Mouse (Mus musculus) lung, postnatal 0 days (tissue): Measurements from ENCODE around the gene Fhad1. TPM values are rescaled to one million over a fixed set of nuclear protein-coding genes. Genes with fewer than 3 reads are reported as not detected.
A peak's percentile ranks its signal among the peaks of the same experiment; 100 is the strongest.

Experiments
- ATAC-seq: fragments of 200-750 bp; cut with Nextera tagmentation; 2 replicates; pipeline ENCODE4 v1.8.0; 2017; ENCODE audit warnings: moderate library complexity
- DNase-seq: peaks from one replicate; pipeline ENCODE4 v3.0.0-alpha.2; 2016; ENCODE audit warnings: low spot score
- H3K27ac ChIP-seq: fragments of 300-500 bp; sonication (generic); 2 replicates; pipeline ENCODE4 v1.5.1; 2014; ENCODE audit warnings: antibody characterized with exemption, mild to moderate bottlenecking, low read length, mixed read lengths
- H3K27me3 ChIP-seq: fragments of 300-500 bp; sonication (generic); replicated peaks from 2 replicates; pipeline ENCODE4 v1.6.1; 2014; ENCODE audit warnings: low read length, mixed read lengths; ENCODE audit not compliant: insufficient read depth
- H3K36me3 ChIP-seq: fragments of 300-500 bp; sonication (generic); 2 replicates; pipeline ENCODE4 v1.6.1; 2014; ENCODE audit warnings: low read length, mixed read lengths; ENCODE audit not compliant: insufficient read depth
- H3K4me1 ChIP-seq: fragments of 300-500 bp; sonication (generic); 2 replicates; pipeline ENCODE4 v1.6.1; 2014; ENCODE audit warnings: antibody characterized with exemption, low read depth, low read length, mixed read lengths; ENCODE audit not compliant: insufficient read depth
- H3K4me2 ChIP-seq: fragments of 300-500 bp; sonication (generic); replicated peaks from 2 replicates; pipeline ENCODE4 v1.6.1; 2014; ENCODE audit warnings: low read depth, mild to moderate bottlenecking, low read length, moderate library complexity, mixed read lengths
- H3K4me3 ChIP-seq: fragments of 300-500 bp; sonication (generic); 2 replicates; pipeline ENCODE4 v1.5.1; 2014; ENCODE audit warnings: low read depth, low read length
- H3K9ac ChIP-seq: fragments of 300-500 bp; sonication (generic); replicated peaks from 2 replicates; pipeline ENCODE4 v1.6.1; 2014; ENCODE audit warnings: low read depth, mild to moderate bottlenecking
- H3K9me3 ChIP-seq: fragments of 300-500 bp; sonication (generic); 2 replicates; pipeline ENCODE4 v1.6.1; 2016; ENCODE audit warnings: low read length, mixed read lengths
- CTCF ChIP-seq: IDR thresholded peaks from 2 replicates; pipeline ENCODE4 v1.5.1; 2016; ENCODE audit warnings: antibody characterized with exemption, mild to moderate bottlenecking
- EP300 ChIP-seq: IDR thresholded peaks from 2 replicates; pipeline ENCODE4 v1.6.1; 2016; ENCODE audit warnings: antibody characterized with exemption, mild to moderate bottlenecking, control low read depth
- WGBS: fragments of 180-500 bp; shearing (Covaris S2); extraction: QIAGEN DNeasy Blood & Tissue Kit; methylation state at CpG from one replicate; pipeline ENCODE4 v1.1.7; 2014; 5-methylcytosine and 5-hydroxymethylcytosine counted together
- polyA plus RNA-seq: library from polyadenylated mRNA; unstranded; fragments of >200 nt; fragmentation: Nextera tagmentation; extraction: Ambion mirVana; gene quantifications from 2 replicates; pipeline ENCODE4 v1.2.1, GENCODE M21; 2015

Fhad1 gene
- polyA plus RNA-seq, 1 experiment from 2014 or later = 6.5 TPM

DNA sequence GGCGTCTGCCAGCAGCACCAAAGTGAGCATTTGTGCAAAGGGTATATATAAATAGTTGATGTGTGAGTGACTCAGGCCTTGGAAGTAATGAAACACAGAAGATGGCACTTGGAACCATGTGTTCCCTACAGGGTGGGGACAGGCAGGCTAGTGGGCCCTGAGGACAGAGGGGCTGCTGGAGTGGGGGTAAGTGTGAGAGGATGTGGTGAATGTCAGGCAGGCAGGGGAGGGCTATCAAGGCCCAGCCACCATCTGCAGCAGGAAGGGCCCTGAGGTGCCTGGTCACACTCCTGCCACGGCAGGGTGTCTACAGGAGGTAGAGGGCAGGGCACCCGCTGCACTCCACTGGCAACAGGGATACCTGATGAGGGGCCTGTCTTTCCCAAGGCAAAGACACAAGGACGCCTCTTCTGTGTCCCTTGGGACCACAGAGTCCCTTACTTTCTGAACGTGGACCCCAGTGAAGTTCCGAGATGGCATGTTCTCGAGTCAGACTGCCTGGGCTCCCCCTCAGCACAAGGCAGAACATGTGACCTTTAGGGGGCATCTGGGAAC lies 151.1 kb downstream of the Fhad1 start:
- DNase-seq (no peak), ATAC-seq (no peak)
- Histone ChIP-seq H3K9ac (no peak overlapping the region), H3K4me1 (peaks cover 10% of the 10 kb centered on the region; the same call in 1 of the 2 replicates), H3K9me3 (no peaks in the 10 kb centered on the region), H3K4me2 (no peak overlapping the region), H3K27ac (no peak overlapping the region), H3K36me3 (no peaks in the 10 kb centered on the region), H3K27me3 (no peaks in the 10 kb centered on the region), H3K4me3 (no peak overlapping the region)
- TF ChIP-seq EP300 (no peak), CTCF (no peak)
- 87% methylated on average over 7 of the region's 7 CpGs for WGBS

GRCm38 (mm10) chr4:141862867-141863266 lies 152.0 kb downstream of the Fhad1 start:
- 75% methylated on average over 5 of the region's 5 CpGs for WGBS

DNA sequence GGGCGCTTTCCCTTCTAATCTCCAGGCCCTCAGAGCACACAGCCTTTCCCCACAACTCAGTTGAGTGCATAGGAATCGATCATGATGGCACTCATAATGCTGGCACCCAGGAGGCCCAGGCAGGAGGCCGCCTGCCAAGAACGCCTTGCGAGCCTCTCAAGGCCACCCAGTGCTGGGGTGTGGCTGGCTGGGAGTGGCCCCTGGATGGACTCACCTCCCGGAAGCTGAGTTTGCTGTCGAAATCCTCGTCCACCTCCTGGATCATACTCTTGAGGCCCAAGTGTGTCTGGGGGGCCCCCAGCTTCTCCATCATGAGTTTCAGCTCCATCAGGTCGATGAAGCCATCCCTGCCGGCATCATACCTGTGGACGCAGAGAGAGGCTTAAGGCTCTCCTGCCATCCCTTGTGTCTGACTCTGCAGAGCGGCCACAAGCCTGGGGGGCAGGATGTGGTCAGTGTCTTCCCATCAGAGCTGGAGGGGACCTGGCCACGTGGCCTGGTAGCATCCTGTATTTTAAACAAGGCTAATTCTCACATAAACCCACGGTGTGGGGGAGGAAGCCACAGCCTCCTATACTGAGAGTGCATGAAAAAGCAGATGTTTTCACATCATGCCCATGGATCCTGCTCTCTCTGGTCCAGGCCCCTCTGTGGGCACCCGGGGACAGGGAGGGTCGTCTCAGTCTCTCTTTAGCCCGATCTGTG lies 153.1 kb downstream of the Fhad1 start:
- TF ChIP-seq CTCF = no peak
- TF ChIP-seq EP300 = peak; percentile 24; the same call in 1 of the 2 replicates
- peaks cover 3% of the 10 kb centered on the region; the same call in 1 of the 2 replicates for H3K4me1 ChIP-seq
- DNase-seq (peak; percentile 58), ATAC-seq (peak; percentile 51)
- H3K9me3 ChIP-seq = no peaks in the 10 kb centered on the region
- H3K9ac ChIP-seq = no peak overlapping the region
- no peak overlapping the region for H3K4me3 ChIP-seq
- 67% methylated on average over 17 of the region's 17 CpGs for WGBS
- H3K27me3 ChIP-seq = no peaks in the 10 kb centered on the region
- no peak overlapping the region; the same call in 1 of the 2 replicates for H3K27ac ChIP-seq
- no peaks in the 10 kb centered on the region for H3K36me3 ChIP-seq
- H3K4me2 ChIP-seq = no peak overlapping the region

More at GRCm38 (mm10) chr4:141862867-141863266, 152.0 kb downstream of the Fhad1 start:
- no peaks in the 10 kb centered on the region for H3K9me3 ChIP-seq
- no peak overlapping the region for H3K9ac ChIP-seq
- no peaks in the 10 kb centered on the region for H3K36me3 ChIP-seq
- H3K27me3 ChIP-seq = no peaks in the 10 kb centered on the region
- H3K4me1 ChIP-seq = peaks cover 10% of the 10 kb centered on the region; the same call in 1 of the 2 replicates
- TF ChIP-seq CTCF (no peak), EP300 (0 out of 2 replicates have a peak, but pooled peaks have one; percentile 24)
- H3K4me3 ChIP-seq = no peak overlapping the region
- ATAC-seq (peak; percentile 55), DNase-seq (no peak)
- H3K4me2 ChIP-seq = no peak overlapping the region
- H3K27ac ChIP-seq = no peak overlapping the region

GRCm38 (mm10) chr4:141860246-141860841 lies 154.5 kb downstream of the Fhad1 start:
- ATAC-seq (no peak), DNase-seq (no peak)
- TF ChIP-seq EP300 (no peak), CTCF (no peak)
- Histone ChIP-seq H3K27ac (no peak overlapping the region), H3K4me1 (0 out of 2 replicates have a peak, but pooled peaks cover 2% of the 10 kb centered on the region), H3K36me3 (no peaks in the 10 kb centered on the region), H3K9me3 (no peaks in the 10 kb centered on the region), H3K27me3 (no peaks in the 10 kb centered on the region), H3K9ac (no peak overlapping the region), H3K4me3 (no peak overlapping the region), H3K4me2 (no peak overlapping the region)
- 66% methylated on average over 18 of the region's 19 CpGs for WGBS

DNA sequence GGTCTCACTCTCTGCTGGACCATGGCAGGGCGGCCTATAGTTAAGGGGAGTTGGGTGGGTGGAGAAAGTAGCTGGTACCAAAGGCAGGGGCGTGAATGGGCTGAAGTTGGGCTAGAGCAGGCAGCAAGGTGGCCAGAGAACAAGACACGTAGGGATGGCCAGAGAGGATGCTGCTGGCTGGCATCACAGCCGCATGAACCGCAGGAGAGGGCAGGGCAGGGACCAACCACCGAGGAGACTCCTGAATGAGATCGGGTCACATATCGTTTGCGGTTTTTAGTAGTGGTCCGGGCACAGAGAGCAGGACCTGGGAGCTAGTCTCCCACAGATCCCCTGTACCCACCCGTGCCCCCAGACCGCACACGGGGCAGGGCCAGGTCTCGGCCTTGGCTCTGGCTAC lies 155.5 kb downstream of the Fhad1 start:
- H3K9ac ChIP-seq = no peak overlapping the region
- H3K27ac ChIP-seq = no peak overlapping the region
- no peaks in the 10 kb centered on the region for H3K36me3 ChIP-seq
- no peak overlapping the region for H3K4me3 ChIP-seq
- 90% methylated on average over 14 of the region's 14 CpGs for WGBS
- DNase-seq = no peak
- H3K4me1 ChIP-seq = 0 out of 2 replicates have a peak, but pooled peaks cover 2% of the 10 kb centered on the region
- H3K4me2 ChIP-seq = no peak overlapping the region
- H3K27me3 ChIP-seq = no peaks in the 10 kb centered on the region
- TF ChIP-seq EP300 (no peak), CTCF (no peak)
- no peak for ATAC-seq
- no peaks in the 10 kb centered on the region for H3K9me3 ChIP-seq

DNA sequence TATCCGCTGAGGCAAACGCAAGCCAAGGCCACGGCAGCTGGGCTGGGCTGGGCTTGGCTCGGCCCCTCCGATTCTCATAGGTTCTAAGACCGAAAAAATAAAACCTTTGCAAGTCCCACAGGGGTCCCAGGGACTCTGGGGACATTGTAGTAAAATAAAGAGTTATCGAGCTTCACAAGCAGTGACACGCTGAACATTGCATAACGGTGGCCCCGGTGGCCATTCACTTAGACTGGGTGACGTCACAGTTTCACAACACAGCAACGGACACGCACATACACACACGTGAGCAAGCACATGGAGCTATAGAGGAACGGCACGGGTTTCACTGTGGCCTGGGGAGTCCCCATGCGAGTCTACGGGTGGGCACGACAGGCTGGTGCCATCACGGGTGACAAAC lies 156.4 kb downstream of the Fhad1 start:
- no peaks in the 10 kb centered on the region for H3K27me3 ChIP-seq
- H3K4me1 ChIP-seq = 0 out of 2 replicates have a peak, but pooled peaks cover 2% of the 10 kb centered on the region
- H3K27ac ChIP-seq = no peak overlapping the region
- H3K4me3 ChIP-seq = no peak overlapping the region
- H3K9ac ChIP-seq = no peak overlapping the region
- TF ChIP-seq CTCF (no peak), EP300 (no peak)
- ATAC-seq (no peak), DNase-seq (peak; percentile 59)
- no peaks in the 10 kb centered on the region for H3K36me3 ChIP-seq
- WGBS = 58% methylated on average over 20 of the region's 20 CpGs
- H3K9me3 ChIP-seq = no peaks in the 10 kb centered on the region
- H3K4me2 ChIP-seq = no peak overlapping the region
